Mouse (Mus musculus) E14TG2a.4 (cell line): ENCODE measurements at regions not wholly inside any gene's neighbourhood (a gene's known extent, or its start where the extent isn't known, plus 50 kb on each side); places are given as distances from the start of the nearest gene placed in this dataset.

Experiments used
- CTCF ChIP-seq: conservative IDR thresholded peaks from 2 replicates; pipeline ENCODE4 v1.5.1; 2014; ENCODE audit warnings: low read length
- NANOG ChIP-seq: IDR thresholded peaks from 2 replicates; pipeline ENCODE4 v1.6.1; 2014; ENCODE audit warnings: borderline replicate concordance, low read length, mixed read lengths

DNA sequence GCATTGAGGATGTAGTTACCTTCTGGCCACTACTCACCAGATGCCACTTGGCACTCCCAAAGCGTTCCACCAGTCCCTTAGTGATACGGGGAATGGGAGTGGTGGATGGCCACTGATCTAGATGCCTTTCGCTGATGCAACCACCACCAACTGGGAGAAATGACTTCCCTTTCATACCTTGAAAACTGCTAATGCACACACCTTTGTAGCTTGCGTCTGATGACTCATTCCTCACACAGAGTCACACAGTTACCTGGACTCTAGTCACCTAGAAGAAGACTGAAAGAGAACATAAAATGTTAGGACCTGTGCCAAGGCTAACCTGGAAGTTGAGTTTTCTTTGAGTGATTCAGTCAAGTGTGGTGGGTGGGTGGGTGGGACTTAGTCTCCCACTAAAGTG is 90.0 kb upstream of the Tmc1 start:
- TF ChIP-seq CTCF (no peak), NANOG (no peak)
